Mouse (Mus musculus): ENCODE measurements around the gene Brf1. TPM values are rescaled to one million over a fixed set of nuclear protein-coding genes. Genes with fewer than 3 reads are reported as not detected.

Gene Brf1
- polyA plus RNA-seq, 1 experiment from 2014 or later: 55.1 TPM

DNA sequence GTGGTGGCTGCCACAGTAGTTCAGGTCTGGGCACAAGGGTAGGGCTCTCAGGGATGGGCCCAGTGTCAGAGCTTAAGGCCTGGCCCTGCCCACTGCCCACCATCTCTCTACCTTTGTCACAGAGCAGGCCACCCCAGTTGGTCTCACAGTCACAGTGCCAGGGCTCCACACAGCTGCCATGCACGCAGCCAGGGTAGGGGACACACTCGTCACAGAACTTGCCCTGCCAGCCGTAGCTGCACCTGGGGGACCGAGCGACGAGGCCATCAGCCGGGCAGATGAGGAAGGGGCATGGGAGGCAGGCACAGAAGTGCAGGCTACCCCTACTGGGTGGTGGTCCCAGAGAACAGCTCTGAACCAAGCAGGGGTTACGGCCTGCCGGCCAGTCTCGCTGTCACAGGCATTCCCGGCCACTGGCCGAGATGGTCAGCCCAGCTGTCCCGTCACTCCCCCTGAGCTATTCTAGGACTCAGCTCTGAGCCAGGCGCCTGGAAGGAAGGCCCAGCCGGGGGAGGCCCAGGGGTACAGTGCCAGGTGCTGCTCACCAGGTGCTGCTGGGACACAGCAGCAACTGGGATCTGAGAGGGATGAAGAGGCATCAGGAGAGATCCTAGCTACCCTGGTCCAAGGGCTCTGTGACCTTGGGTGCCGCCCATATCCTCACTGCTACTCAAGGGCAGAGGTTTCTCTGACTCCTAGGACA is 83.7 kb downstream of the Brf1 start:
- 0 out of 2 replicates have a peak, but pooled peaks cover 2% of the 10 kb centered on the region for H3K4me1 ChIP-seq (ENCODE audit: control insufficient read depth, insufficient read depth, low read length)
- no peak overlapping the region for H3K9ac ChIP-seq (replicated peaks; ENCODE audit: low read length)
- H3K36me3 ChIP-seq (ENCODE audit: control insufficient read depth, insufficient read depth, low read length): peaks cover 67% of the 10 kb centered on the region
- no peak overlapping the region for H3K4me2 ChIP-seq (ENCODE audit: low read length)
- DNase-seq (no peak), ATAC-seq (ENCODE audit: low FRiP score, low TSS enrichment) (no peak)
- WGBS: 87% methylated on average over 16 of the region's 16 CpGs
- H3K4me3 ChIP-seq (replicated peaks; ENCODE audit: low read depth, low read length): no peak overlapping the region
- H3K27me3 ChIP-seq (ENCODE audit: control insufficient read depth, insufficient read depth, low read length): no peaks in the 10 kb centered on the region
- H3K27ac ChIP-seq (replicated peaks; ENCODE audit: low read depth, low read length): no peak overlapping the region
- H3K9me3 ChIP-seq (ENCODE audit: control insufficient read depth, low read length): no peaks in the 10 kb centered on the region

DNA sequence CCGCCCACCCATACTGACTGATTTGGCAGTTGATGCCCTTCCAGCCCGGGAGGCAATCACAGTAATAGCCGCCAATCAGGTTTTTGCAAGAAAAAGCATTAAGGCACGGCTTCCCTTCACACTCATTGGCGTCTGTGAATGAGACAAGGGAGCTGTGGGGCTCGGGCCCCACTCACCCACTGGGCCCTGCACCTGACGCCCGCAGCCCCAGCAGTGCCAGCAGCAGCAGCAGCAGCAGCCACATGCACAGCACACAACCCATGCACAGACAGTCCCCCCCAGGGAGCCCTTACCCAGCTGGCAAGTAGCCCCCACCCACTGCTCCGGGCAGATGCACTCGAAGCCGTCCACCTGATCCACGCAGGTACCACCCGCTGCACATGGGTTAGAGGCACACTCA is 84.9 kb downstream of the Brf1 start:
- Histone ChIP-seq H3K9me3 (ENCODE audit: control insufficient read depth, low read length) (no peaks in the 10 kb centered on the region), H3K36me3 (ENCODE audit: control insufficient read depth, insufficient read depth, low read length) (peaks cover 79% of the 10 kb centered on the region), H3K27ac (replicated peaks; ENCODE audit: low read depth, low read length) (no peak overlapping the region), H3K9ac (replicated peaks; ENCODE audit: low read length) (no peak overlapping the region), H3K27me3 (ENCODE audit: control insufficient read depth, insufficient read depth, low read length) (no peaks in the 10 kb centered on the region), H3K4me1 (ENCODE audit: control insufficient read depth, insufficient read depth, low read length) (no peaks in the 10 kb centered on the region), H3K4me2 (ENCODE audit: low read length) (no peak overlapping the region), H3K4me3 (replicated peaks; ENCODE audit: low read depth, low read length) (no peak overlapping the region)
- ATAC-seq (ENCODE audit: low FRiP score, low TSS enrichment) (no peak), DNase-seq (no peak)
- whole genome bisulfite sequencing: 70% methylated on average over 13 of the region's 13 CpGs

DNA sequence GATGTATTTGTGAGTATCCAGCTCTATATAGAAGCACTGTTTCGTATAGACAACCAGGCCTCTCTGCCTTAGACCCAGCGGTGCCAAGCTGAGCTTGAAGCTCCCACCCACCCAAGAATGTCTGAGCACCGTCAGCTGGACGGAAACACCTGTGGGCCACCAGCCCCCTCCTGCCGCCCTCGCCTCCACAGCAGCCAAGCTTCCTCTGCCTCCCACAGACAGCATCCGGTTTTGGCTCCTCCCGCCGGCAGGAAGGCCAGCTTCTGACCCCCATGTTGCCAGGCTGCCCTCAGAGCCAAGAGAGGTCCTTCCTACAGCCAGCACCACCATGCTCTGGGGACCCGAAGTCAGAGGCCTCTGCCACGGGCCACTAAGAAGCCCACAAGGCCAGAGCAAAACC is 86.0 kb downstream of the Brf1 start:
- Histone ChIP-seq H3K4me1 (ENCODE audit: control insufficient read depth, insufficient read depth, low read length) (no peaks in the 10 kb centered on the region), H3K36me3 (ENCODE audit: control insufficient read depth, insufficient read depth, low read length) (peaks cover 82% of the 10 kb centered on the region), H3K9me3 (ENCODE audit: control insufficient read depth, low read length) (no peaks in the 10 kb centered on the region), H3K27ac (replicated peaks; ENCODE audit: low read depth, low read length) (no peak overlapping the region), H3K9ac (replicated peaks; ENCODE audit: low read length) (no peak overlapping the region), H3K4me3 (replicated peaks; ENCODE audit: low read depth, low read length) (no peak overlapping the region), H3K27me3 (ENCODE audit: control insufficient read depth, insufficient read depth, low read length) (no peaks in the 10 kb centered on the region), H3K4me2 (ENCODE audit: low read length) (no peak overlapping the region)
- 87% methylated on average over 11 of the region's 11 CpGs for WGBS
- ATAC-seq (ENCODE audit: low FRiP score, low TSS enrichment): no peak
- DNase-seq: no peak

DNA sequence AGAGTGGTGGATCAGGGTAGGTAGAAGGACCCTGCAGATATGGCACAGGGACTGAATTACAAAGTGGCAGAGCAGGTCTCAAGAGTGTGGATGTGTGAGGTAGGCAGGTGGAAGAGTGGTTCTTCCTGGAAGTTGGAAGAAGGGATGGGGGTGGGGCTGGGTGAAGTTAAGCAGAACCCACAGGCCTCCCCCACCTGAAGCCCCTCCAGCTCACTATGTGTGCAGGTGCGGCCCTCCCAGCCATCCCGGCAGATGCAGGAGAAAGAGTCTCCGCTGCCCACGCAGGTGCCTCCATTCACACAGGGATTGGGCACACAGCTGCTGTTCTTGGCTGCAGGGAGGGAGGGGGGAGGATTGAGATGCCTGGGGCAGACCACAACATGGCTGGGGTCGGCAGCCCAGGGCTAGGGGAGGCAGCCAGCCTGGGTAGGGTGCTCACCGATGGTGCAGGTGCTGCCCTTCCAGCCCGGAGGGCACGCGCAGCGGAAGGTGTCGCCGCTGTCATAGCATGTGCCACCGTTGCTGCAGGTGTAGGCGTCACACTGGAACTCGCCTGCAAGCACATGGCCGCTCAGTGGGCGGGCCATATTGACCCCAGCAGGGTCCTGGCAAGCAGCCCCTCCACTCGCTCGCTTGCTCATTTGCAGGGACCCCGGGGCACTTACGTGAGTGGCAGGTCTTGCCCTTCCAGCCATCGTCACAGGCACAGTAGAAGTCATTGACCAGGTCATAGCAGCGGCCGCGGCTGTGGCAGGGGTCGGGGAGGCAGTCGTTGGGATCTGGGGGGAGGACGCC is 87.4 kb downstream of the Brf1 start:
- ATAC-seq (ENCODE audit: low FRiP score, low TSS enrichment): no peak
- no peak for DNase-seq
- Histone ChIP-seq H3K9me3 (ENCODE audit: control insufficient read depth, low read length) (no peaks in the 10 kb centered on the region), H3K9ac (replicated peaks; ENCODE audit: low read length) (no peak overlapping the region), H3K4me1 (ENCODE audit: control insufficient read depth, insufficient read depth, low read length) (no peaks in the 10 kb centered on the region), H3K4me2 (ENCODE audit: low read length) (no peak overlapping the region), H3K36me3 (ENCODE audit: control insufficient read depth, insufficient read depth, low read length) (peaks cover 85% of the 10 kb centered on the region), H3K27me3 (ENCODE audit: control insufficient read depth, insufficient read depth, low read length) (no peaks in the 10 kb centered on the region), H3K4me3 (replicated peaks; ENCODE audit: low read depth, low read length) (no peak overlapping the region), H3K27ac (replicated peaks; ENCODE audit: low read depth, low read length) (no peak overlapping the region)
- 91% methylated on average over 28 of the region's 28 CpGs for whole genome bisulfite sequencing

DNA sequence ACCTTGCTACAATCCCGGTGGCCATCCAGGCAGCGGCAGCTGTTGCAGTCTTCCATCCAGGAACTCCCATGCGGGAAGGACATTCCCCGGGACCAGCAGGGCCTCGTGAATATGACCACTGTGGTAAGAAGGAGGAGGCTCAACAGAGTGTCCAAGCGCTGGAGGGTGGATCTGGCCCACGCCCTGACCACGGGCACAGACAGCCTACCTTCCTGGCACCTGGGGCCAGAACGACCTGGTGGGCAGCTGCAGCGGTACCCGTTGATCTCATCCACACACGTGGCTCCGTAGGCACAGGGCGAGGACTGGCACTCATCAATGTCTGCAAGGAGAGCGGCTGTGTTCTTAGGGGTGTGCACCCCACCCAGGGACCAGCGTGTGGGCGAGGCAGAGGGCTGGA is 88.8 kb downstream of the Brf1 start:
- H3K27ac ChIP-seq (replicated peaks; ENCODE audit: low read depth, low read length): no peak overlapping the region
- no peak overlapping the region for H3K4me2 ChIP-seq (ENCODE audit: low read length)
- ATAC-seq (ENCODE audit: low FRiP score, low TSS enrichment): no peak
- no peaks in the 10 kb centered on the region for H3K27me3 ChIP-seq (ENCODE audit: control insufficient read depth, insufficient read depth, low read length)
- no peaks in the 10 kb centered on the region for H3K9me3 ChIP-seq (ENCODE audit: control insufficient read depth, low read length)
- peaks cover 86% of the 10 kb centered on the region for H3K36me3 ChIP-seq (ENCODE audit: control insufficient read depth, insufficient read depth, low read length)
- 93% methylated on average over 17 of the region's 17 CpGs for WGBS
- H3K4me3 ChIP-seq (replicated peaks; ENCODE audit: low read depth, low read length): no peak overlapping the region
- H3K4me1 ChIP-seq (ENCODE audit: control insufficient read depth, insufficient read depth, low read length): no peaks in the 10 kb centered on the region
- DNase-seq: no peak
- no peak overlapping the region for H3K9ac ChIP-seq (replicated peaks; ENCODE audit: low read length)

Small RNA genes within 50 kb of the gene (microRNA-seq; reads per million reads assigned to microRNA genes)
- not detected for gene Mir6941

Other genes starting within 250 kb of the Brf1 start
- gene Pld4, start 240.0 kb downstream of the Brf1 start, polyA plus RNA-seq (2014; fragmentation: Nextera tagmentation; extraction: Ambion mirVana): 3.3 and 6.0 TPM in 2 replicates
- 0.62 and 0.75 TPM in 2 replicates for gene Ahnak2, start 198.0 kb downstream of the Brf1 start, polyA plus RNA-seq (2014; fragmentation: Nextera tagmentation; extraction: Ambion mirVana)
- gene Clba1, start 191.8 kb downstream of the Brf1 start, polyA plus RNA-seq (2014; fragmentation: Nextera tagmentation; extraction: Ambion mirVana): 21.4 and 23.1 TPM in 2 replicates
- 45.0 and 60.8 TPM in 2 replicates for gene Cdca4, start 171.3 kb downstream of the Brf1 start, polyA plus RNA-seq (2014; fragmentation: Nextera tagmentation; extraction: Ambion mirVana)
- gene Gpr132, start 132.5 kb downstream of the Brf1 start, polyA plus RNA-seq (2014; fragmentation: Nextera tagmentation; extraction: Ambion mirVana): 0.08 TPM in 1 of 2 replicates, not detected in the other
- gene Jag2, start 70.9 kb downstream of the Brf1 start, polyA plus RNA-seq (2014; fragmentation: Nextera tagmentation; extraction: Ambion mirVana): 15.1 and 18.5 TPM in 2 replicates
- gene Nudt14, start 58.6 kb downstream of the Brf1 start, polyA plus RNA-seq (2014; fragmentation: Nextera tagmentation; extraction: Ambion mirVana): 53.2 and 59.4 TPM in 2 replicates
- gene Btbd6, start 24.2 kb downstream of the Brf1 start, polyA plus RNA-seq (2014; fragmentation: Nextera tagmentation; extraction: Ambion mirVana): 49.8 and 54.3 TPM in 2 replicates
- 28.7 and 32.5 TPM in 2 replicates for gene Pacs2, start 13.8 kb upstream of the Brf1 start, polyA plus RNA-seq (2014; fragmentation: Nextera tagmentation; extraction: Ambion mirVana)
- gene Tex22, start 73.8 kb upstream of the Brf1 start, polyA plus RNA-seq (2014; fragmentation: Nextera tagmentation; extraction: Ambion mirVana): 0.43 TPM in 1 of 2 replicates, not detected in the other
- gene Mta1, start 97.6 kb upstream of the Brf1 start, polyA plus RNA-seq (2014; fragmentation: Nextera tagmentation; extraction: Ambion mirVana): 20.8 and 22.0 TPM in 2 replicates
- 297 and 329 TPM in 2 replicates for gene Crip2, start 139.5 kb upstream of the Brf1 start, polyA plus RNA-seq (2014; fragmentation: Nextera tagmentation; extraction: Ambion mirVana)
- gene Crip1, start 145.6 kb upstream of the Brf1 start, polyA plus RNA-seq (2014; fragmentation: Nextera tagmentation; extraction: Ambion mirVana): 16.5 and 26.8 TPM in 2 replicates
- gene Tedc1, start 155.7 kb upstream of the Brf1 start, polyA plus RNA-seq (2014; fragmentation: Nextera tagmentation; extraction: Ambion mirVana): 11.9 and 14.1 TPM in 2 replicates
- 24.5 and 61.9 TPM in 2 replicates for gene Tmem121, start 185.2 kb upstream of the Brf1 start, polyA plus RNA-seq (2014; fragmentation: Nextera tagmentation; extraction: Ambion mirVana)

Data from midbrain, embryonic 14.5 days (tissue).